Mouse (Mus musculus) heart, adult 2 months (tissue): ENCODE data around the gene Tgif2.

Source experiments
- CTCF ChIP-seq: fragments of 200-600 bp; IDR thresholded peaks from 2 replicates; pipeline ENCODE4 v1.8.1; 2022; ENCODE audit warnings: antibody characterized with exemption, mild to moderate bottlenecking, moderate library complexity
- POLR2A ChIP-seq: fragments of 200-500 bp; IDR thresholded peaks from 2 replicates; pipeline ENCODE4 v1.6.1; 2011; ENCODE audit warnings: mild to moderate bottlenecking, low read depth, low read length, control low read depth; ENCODE audit not compliant: insufficient read depth

GRCm38 (mm10) chr2:156844715-156845114 is 4.9 kb downstream of the Tgif2 start:
- no peak for TF ChIP-seq CTCF
- no peak for TF ChIP-seq POLR2A
